Mouse (Mus musculus) cerebellum, postnatal 10 days (tissue): ENCODE results near the gene Wipf1.
A peak's percentile ranks its signal among the peaks of the same experiment; 100 is the strongest.
"Not testable (repeated sequence)": the region's sequence is repeated elsewhere in the genome, so short reads cannot be mapped to it uniquely, and the experiment has no call there.

Experiments
- DNase-seq, 2 experiments: peaks; one replicate each; pipeline ENCODE4 v3.0.0; 2021; ENCODE audit warnings: mixed read lengths in 2 of 2

Wipf1 gene

GRCm38 (mm10) chr2:73529356-73530330, at the start of gene Wipf1:
Wipf1 (minus strand) TSS chr2:73529734.
- DNase-seq: peak; percentile 79 to 86

GRCm38 (mm10) chr2:73579168-73579567, 49.6 kb upstream of the Wipf1 start:
- DNase-seq: no peak

GRCm38 (mm10) chr2:73574418-73574817, 44.9 kb upstream of the Wipf1 start:
- DNase-seq: no peak

GRCm38 (mm10) chr2:73573556-73573955, 44.0 kb upstream of the Wipf1 start:
- no peak for DNase-seq

GRCm38 (mm10) chr2:73572539-73573372, 43.2 kb upstream of the Wipf1 start:
- peak; percentile 93 for DNase-seq

GRCm38 (mm10) chr2:73571901-73572300, 42.4 kb upstream of the Wipf1 start:
- no peak for DNase-seq

GRCm38 (mm10) chr2:73571304-73571703, 41.8 kb upstream of the Wipf1 start:
- no peak for DNase-seq

- DNase-seq: peak; percentile 78 to 86
These were observed 37.6 kb upstream of the Wipf1 start for GRCm38 (mm10) chr2:73566989-73567605.

- DNase-seq: peak; percentile 32 to 52
These were observed 36.6 kb upstream of the Wipf1 start for GRCm38 (mm10) chr2:73566162-73566561.

GRCm38 (mm10) chr2:73563690-73564089, 34.2 kb upstream of the Wipf1 start:
- no peak for DNase-seq

- no peak for DNase-seq
These were observed 33.1 kb upstream of the Wipf1 start for GRCm38 (mm10) chr2:73562656-73563055.

GRCm38 (mm10) chr2:73561665-73562063, 32.1 kb upstream of the Wipf1 start:
- peak; percentile 65 to 80 for DNase-seq

GRCm38 (mm10) chr2:73560899-73561664, 31.5 kb upstream of the Wipf1 start:
- no peak for DNase-seq

GRCm38 (mm10) chr2:73560445-73560844, 30.9 kb upstream of the Wipf1 start:
- no peak for DNase-seq

GRCm38 (mm10) chr2:73557956-73558355, 28.4 kb upstream of the Wipf1 start:
- DNase-seq: no peak

GRCm38 (mm10) chr2:73557061-73557460, 27.5 kb upstream of the Wipf1 start:
- DNase-seq: not testable (repeated sequence)

- no peak for DNase-seq
These were observed 24.9 kb upstream of the Wipf1 start for GRCm38 (mm10) chr2:73554389-73554788.

- no peak for DNase-seq
These were observed 23.4 kb upstream of the Wipf1 start for GRCm38 (mm10) chr2:73552926-73553325.

- DNase-seq: peak; percentile 56 to 71
These were observed 21.2 kb upstream of the Wipf1 start for GRCm38 (mm10) chr2:73550725-73551124.

GRCm38 (mm10) chr2:73548542-73548941, 19.0 kb upstream of the Wipf1 start:
- DNase-seq: no peak

GRCm38 (mm10) chr2:73547256-73547655, 17.7 kb upstream of the Wipf1 start:
- no peak for DNase-seq

- no peak for DNase-seq
These were observed 16.0 kb upstream of the Wipf1 start for GRCm38 (mm10) chr2:73545556-73545955.
